Mouse (Mus musculus): Measurements from ENCODE around the gene Btbd17.

GRCm38 (mm10) chr11:114786326-114786725, 9.4 kb downstream of the Btbd17 start:
- no peak for TF ChIP-seq POLR2A (IDR thresholded peaks at IDR 0.05; ENCODE audit: insufficient read length, low read depth)
- no peak for TF ChIP-seq REST (IDR thresholded peaks at IDR 0.05; ENCODE audit: insufficient read depth, insufficient read length)
- TF ChIP-seq USF1 (IDR thresholded peaks at IDR 0.05; ENCODE audit: low read depth) = no peak
